Mouse (Mus musculus) ZHBTc4 (cell line): Measurements from ENCODE around the gene Abcg2.
"Not testable (repeated sequence)": the region's sequence is repeated elsewhere in the genome, so short reads cannot be mapped to it uniquely, and the experiment has no call there.

ENCODE experiments used
- DNase-seq: peaks from one replicate; pipeline ENCODE4 v3.0.0-alpha.2; 2011; ENCODE audit warnings: low read depth, low spot score

Abcg2 gene

DNA sequence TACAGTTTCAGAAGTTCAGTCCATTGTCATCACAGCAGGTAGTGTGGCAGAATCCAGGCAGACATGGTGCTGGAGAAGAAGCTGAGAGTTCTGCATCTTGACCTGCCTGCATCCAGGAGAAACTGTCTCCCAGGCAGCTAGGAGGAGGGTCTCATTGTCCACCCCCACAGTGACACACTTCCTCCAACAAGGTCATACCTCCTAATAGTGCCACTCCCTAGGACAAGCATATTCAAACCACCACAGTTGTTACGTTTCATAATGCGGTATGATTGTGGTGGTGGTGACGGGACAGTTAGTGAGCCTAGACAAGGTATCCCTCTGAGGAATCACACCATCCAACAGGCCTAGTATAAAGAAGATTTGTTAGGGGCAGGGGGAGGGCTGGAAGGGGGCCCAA lies at the start of gene Abcg2:
Gene Abcg2, plus strand, starts transcription at position 301 of the 400 bp plus-strand sequence.
- not testable (repeated sequence) for DNase-seq

DNA sequence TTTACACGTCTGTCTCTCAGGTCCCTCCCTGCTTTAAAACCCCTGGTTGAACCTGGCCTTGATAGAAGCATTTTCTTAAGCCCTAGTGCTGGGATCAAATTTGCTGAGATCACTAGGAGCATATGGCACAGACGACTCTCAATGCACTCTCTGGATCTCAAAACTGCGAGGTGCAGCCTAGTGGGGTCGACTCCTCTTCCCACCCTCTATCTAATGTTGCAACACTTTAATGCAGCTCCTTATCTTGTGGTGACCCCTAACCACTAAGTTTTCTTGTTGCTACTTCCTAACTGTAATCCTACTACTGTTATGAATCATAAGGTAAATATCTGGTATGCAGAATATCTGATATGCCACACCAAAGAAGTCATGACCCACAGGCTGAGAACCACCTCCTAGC lies 44.1 kb upstream of the Abcg2 start:
- not testable (repeated sequence) for DNase-seq

DNA sequence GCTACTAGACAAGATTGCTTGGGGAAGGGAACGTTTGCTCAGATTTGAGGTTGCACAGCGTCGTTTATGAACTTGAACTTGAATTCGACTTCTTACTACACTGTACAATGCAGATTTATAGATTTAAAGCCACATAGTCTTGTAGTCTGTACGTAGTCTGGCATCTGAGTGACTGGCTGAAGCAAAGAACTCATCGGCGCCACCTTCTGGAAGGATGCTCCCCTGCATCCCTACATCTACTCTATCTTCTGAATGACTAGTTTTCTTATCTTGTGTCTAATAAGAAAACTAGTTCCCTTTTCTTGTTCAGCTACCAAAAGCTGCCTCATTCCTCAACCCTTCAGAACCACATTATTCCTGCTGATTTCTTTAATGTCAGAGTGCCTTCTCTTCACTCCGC lies 41.5 kb upstream of the Abcg2 start:
- DNase-seq: peak; percentile 69

DNA sequence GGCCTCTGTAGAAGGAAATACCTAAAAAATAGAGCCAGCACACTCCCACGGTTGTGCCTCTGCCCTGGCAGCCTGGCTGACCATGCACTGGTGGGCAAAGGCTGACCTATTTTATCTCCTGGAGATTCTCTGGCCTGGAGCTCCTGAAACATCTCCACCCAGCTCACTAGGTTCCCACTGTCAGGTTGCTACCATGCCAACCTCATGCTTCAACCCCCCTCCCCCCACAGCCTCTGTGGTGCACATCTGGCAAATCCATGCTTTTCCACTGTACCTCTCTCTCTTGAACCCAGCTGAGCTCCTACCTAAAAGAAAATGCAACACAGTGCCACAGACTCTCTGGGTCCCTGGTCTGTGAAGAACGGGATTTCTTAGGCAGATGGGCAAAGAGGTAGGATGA lies 39.4 kb upstream of the Abcg2 start:
- not testable (repeated sequence) for DNase-seq

DNA sequence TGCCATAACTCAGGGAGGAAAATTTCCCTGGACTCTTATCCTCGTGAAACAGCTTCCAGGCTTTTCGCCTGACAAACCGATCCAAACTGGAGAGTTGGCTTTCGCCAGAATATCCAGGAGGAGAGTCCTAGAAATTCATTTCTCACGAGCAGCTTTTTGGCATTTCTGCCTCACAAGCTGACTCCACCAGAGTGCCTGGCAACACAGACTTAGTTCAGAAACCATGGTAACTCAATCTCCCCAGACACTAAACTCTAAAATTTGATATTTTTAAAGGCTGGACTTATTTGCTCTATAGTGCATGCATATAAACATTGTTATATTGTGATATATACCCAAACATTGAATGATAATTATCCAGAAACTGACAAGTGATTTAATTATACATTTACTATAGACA lies 38.3 kb upstream of the Abcg2 start:
- DNase-seq: not testable (repeated sequence)

DNA sequence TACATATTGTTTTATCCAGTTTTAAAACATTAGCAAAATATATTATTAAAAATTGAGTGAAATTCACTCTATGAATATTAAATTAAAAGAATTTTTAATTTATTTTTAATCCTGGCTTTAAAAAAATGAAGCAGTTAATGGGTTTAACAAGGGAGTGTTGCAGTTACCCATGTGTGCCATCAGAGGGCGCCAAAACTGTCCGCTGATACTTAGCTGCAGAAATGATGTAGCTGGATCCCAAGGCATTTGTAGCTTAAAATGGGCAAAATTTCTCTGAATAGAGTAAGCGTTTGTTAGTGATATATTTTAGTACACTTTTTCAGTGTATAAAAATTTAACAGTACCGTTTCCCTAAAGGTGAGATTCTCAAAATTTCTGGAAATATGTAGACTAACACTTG lies 37.5 kb upstream of the Abcg2 start:
- DNase-seq: peak; percentile 76

DNA sequence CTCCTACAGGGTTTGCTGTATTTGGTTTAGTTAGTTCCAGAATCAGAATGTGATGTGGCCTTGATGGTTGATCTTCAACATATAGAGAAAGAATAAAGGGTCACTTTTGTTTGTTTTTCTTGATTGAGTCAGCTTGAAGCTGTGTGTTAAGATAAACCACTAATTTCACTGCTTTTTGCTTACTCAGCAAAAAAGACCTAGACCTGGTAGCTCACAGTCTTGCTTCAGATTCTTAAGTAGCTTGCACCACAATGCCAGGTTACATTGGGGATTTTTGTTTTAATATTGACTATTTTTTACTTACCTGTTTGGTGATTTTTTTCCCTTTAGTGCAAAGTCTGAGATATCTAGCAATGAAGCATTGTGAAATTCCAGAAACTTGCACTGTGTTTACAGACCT lies 30.5 kb upstream of the Abcg2 start:
- DNase-seq: not testable (repeated sequence)

DNA sequence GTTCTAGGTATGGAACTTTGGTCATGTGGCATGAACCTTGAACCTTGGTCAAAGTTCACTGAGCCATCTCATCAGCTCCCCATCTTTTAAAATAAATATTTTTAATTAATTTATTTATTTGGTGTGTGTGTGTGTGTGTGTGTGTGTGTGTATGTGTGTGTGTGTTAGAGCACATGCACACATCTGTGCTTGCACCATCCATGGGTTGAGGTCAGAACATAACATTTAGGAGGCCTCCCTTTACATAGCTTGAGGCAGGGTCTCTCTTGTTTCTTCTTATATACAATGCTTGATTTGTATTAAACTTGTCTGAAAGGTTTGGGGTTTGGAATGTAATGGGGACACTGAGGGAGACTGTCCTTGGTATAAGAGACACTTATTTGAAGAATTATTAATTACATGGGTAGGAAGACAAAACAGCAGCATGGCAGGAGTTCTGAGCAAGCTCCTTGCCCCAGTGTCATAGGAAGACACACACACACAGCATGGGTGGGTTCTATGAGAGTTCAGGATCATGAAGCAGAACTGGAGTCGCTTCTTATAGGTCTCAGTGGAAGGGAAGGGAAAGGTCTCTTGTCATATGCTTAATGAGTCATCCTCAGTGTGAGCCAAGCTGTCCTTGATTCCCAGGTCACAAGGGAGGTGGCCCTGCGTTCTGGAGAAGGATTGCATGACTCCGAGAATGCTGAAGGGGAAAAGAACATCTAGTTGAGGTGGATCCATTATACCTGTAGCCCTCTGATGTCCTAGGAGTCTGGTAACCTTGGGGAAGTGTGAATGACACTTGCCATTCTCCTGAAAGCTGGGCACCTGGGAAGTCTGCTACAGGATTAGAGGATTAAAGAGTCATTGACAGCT lies 9.9 kb downstream of the Abcg2 start:
- peak; percentile 46 for DNase-seq

DNA sequence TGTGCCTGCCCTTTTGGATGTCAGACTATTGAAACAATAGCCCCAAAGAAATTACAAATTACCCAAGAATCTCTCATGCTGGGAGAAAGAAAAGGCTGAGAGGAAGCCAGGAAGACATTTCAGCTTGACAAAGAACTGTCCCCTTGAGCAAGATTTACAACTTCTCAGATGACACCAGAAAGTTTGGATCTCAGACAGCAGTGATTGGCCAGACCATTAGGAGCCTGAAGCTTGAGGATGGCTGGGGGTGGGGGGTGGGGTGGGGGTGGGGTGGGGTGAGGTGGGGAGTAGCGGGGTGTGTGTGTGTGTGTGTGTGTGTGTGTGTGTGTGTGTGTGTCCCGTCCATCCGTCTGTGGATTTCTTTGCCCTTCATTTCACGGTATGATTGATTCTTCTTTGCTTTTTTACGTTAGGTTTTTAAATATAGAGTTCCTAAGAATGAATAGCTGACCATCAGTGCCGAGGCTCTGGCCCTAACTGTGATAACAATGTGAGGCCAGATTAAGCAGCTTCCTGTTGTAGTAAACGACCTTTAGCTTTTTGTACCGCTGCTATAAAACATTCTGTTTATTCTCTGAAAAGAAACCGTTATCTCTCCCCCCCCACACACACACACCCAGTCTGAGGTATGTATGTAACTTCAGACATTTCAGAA lies 11.4 kb downstream of the Abcg2 start:
- peak; percentile 94 for DNase-seq

DNA sequence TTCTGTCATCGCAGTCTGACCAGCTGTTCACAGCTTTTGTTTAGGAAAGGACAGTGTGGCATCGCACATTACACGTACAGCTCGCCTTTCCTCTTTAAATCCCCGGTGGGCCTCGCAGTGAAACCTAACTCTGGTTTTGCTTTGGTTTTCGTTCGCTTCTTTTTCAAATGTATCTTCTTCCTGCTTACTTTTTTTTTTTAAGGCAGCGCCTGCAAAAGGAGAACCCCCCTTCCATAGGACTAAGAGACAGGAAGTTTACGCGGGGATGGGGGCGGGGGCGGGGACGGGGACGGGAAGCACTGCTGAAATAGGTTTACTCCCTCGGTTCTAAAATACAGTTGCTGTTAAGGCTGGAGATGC lies 12.0 kb downstream of the Abcg2 start:
- peak; percentile 90 for DNase-seq

DNA sequence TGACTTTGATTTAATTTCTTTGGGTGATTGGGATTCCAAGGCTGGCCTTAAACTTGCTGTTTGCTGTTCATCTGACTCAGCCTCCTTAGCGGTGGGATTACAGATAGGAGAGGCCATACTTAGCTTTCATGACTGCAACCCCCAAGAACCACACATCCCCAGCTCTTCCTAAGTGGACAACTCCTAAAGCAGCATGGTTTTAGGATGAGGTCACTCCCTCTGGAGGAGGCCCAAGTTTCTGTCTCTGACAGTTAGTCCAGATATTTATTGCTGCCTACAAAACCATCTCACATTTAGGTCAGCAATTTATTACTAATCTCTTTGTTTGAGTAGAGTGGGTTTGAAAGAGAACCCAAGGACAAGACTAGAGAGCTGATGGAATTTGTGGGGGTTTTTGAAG lies 17.8 kb downstream of the Abcg2 start:
- DNase-seq: peak; percentile 20

DNA sequence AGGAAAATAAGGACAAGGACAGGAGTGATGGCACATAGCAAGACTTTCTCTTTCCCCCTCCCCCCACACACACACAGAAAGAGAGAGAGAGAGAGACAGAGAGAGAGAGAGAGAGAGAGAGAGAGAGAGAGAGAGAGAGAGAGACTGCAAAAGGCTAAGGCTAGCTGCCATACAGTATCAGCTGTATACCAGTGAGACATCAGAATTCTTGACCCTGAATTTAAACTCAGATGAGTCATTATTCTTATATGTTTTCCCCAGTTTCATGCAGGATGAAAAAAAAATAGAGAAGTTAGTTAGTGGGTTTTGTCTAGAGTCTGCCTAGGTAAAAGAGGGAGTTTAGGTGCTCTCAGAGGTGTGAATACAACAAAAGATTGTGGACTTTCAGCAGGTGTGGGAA lies 18.7 kb downstream of the Abcg2 start:
- not testable (repeated sequence) for DNase-seq

DNA sequence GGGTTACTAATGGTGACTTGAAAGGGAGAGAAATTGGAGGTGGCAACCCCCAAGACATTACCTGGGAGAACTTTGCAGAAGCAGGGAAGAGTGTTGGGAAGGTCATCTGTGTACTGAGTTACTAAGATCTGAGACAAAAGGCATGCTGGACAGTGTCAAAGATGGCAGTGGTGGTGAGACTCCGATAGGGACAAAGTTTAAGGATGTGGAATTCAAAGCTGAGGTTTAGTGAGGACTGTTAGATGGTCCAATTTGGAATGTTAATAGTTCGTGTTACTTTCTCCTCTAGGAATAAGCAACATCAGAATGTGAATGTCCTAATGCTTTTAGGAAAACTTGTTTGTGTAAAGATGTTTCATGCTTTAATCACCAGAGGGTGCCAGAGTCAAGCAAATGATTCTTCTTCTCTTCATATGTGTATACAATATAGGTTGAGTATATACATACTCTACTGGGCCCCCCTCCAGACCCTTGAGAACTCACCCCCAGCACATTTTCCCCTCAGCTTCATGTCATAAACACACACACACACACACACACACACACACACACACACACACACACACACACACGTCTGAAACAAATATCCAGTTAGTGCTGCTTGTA lies 19.3 kb downstream of the Abcg2 start:
- peak; percentile 22 for DNase-seq

DNA sequence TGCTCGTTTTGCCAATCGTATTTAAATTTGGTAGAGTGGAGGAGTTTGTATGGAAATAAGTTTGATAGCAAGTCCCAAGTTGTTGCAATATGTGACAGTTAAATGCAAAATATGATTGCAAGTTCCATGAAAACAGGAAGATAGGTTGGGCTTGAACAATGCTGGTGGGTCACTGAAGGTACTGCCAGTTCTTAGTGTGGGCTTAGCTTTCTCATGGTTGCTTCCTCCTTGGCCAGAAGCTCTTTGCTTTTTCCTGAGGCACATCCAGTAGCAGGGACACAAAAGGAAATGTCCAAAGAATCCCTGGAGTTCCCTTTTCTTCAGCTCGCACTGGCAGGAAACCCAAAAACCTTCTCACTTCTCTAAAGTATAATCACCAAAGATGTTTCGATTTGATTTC lies 22.3 kb downstream of the Abcg2 start:
- DNase-seq: no peak

DNA sequence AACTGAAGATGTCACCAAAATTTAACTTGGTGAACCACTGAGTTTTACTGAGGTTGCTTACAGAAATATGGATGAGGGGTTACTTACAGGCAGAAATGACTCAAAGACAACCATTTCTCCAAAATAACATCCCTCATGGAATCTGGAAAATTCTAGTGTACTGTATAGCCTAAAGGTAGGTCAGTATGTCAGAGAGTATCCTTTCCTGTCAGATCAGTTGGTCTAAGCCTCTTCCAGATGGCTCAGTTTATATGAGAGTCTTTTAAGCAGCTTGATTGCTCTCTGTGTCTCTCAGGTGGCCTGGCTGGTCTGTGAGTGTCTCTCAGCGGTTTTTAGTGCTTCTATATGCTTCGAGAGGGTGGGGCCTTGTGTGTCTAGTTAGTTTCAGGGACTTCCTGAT lies 24.1 kb downstream of the Abcg2 start:
- no peak for DNase-seq

DNA sequence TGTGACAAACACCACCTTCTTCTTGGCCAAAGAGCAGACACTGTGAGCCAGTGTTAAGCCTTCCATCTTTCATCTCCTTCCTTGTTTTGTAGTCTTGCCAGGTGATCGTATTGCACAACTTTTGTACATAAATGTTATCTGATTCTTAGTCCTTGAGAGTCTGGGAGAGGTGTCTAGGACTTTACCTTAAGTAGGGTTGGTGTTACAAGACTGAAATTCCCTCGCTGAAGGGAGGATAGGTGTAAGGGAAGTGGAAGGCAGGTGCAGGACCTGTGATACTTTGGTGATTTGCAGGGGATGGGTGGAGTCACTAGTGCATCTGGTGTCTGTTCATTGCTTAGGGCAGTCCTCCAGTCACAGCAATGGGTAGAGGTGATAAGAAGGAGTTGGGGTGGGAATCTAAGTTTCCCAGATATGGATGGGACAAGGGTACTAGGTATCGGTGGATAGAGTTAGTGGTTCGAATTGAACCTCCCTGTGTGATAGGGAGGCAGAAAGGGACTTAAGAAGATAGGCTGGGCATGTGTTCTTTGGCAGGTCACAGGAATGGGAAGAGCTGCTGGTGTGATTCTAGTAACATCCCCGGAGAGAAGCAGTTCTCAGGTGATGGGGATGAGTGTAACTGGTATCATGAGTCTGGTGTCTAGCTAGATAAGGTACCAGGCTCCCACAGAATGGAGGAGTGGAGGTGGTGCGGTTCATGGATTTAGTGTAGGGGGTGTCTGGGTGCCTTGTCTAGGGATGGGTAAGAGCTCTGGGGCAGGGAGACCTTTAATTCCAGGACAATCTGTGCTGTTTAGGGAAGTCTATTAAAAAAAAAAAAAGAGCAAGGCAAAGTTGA lies 25.8 kb downstream of the Abcg2 start:
- no peak for DNase-seq

DNA sequence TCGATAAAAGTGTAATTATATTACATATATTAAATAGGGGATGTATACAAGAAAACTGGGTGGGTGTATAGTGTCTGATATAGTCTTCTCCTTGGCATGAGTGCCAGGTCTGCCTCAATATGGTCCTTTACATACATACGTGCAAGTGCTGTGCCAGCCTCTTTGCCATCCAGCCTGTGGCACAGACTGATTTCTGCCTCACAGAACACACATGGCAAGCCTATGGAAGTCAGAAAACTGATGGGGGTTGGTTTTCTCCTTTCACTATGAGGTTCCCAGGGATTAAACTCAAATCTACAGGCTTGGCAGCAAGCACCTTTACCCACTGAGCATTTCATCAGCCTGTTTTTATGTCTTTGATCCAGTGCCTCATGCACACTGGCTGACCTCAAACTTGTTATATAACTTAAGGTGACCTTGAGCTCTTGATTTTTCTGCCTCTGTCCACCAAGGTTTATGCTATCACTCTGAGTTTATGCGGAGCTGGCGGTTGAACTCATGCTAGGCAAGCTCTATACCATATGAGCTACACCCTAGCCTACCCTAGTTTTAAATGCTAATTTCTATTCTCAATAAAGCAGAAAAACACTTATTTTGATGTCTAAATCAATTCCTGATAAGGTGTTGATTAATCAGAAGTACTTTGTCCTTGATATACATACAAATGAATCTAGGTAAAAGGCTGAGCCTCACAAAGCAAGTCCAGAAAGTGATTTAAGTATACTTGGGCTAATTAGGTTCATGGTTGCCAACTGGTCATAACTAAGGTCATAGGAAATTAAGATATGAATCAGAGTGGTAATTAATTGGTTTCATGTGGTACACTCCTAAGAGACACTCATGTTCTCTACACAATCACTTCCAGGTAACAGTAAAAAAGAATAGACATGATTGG lies 26.7 kb downstream of the Abcg2 start:
- peak; percentile 15 for DNase-seq

DNA sequence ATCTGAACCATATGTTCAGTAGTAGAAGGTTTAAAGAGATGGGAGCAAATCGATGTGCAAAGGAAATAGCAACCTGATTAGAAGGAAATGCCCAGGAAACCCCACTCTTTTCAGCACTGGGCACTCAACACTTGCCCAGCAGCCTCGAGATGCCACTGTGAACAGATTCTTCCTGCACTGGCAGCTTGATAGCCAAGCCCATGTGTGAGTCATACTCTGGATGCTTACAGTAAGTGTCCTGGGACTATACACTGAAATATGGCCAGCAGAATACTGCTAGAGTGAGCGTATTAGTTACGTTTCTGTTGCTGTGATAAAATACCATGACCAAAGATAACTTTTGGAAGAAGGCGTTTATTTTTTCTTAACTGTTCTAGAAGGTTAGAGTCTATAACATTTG lies 39.8 kb downstream of the Abcg2 start:
- no peak for DNase-seq

DNA sequence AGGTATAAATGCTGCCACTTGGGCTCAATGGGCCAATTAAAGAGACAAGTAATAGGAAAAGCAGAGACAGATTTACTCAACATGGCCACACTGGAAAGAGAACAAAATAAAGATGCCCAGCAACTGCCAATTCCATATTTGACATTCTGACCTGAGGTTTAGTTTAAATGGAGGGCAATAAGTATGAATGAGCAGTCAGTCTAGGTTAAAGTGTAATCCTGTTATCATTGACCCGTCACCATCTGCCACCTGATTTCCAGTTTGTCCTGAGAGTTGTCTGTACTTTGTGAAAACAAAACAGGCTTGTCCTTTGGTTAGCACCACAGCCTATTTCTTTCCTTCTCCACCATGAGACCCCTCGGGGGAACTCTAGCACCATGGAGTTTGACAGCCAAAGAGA lies 44.9 kb downstream of the Abcg2 start:
- no peak for DNase-seq

DNA sequence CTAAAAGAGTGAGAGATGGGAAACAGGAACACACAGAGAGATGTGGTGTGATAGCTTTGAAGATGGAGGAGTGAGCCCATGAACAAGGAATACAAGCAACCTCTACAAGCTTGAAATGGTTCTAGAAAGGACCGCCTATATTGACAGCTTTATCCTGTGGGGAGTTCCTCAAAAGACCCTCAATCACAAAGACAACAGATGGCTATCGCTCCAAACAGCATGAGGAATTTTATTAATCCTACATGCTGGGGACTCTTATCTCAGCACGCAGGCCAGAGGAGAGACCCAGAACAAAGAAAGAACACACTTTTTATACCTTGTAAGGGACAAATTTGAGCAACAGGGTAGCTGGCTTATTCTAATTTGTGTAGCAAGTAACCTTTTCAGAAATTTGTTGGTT lies 48.1 kb downstream of the Abcg2 start:
- DNase-seq: no peak

DNA sequence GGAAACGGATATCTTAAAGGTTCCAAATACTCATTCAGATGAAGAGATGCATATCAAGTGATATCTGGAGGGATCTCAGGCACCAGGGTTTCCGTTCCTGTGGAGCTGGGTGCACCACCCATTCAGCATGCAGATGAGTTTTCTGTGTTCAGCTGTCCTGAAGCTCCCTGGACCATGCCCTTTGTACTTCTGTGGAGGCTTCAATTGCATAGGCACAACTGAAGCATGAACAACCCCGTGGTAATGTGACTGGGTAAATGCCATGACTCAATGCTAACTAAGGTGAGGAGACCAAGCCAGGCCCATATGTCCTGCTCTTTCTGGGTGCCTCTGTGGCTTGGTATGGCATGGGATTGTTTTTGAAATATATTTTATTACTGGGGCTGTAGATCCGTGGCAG lies 49.4 kb downstream of the Abcg2 start:
- DNase-seq: no peak
